Mouse (Mus musculus) 3T3-L1 (cell line): ENCODE measurements around the gene Cst8.
"Not testable (repeated sequence)": the region's sequence is repeated elsewhere in the genome, so short reads cannot be mapped to it uniquely, and the experiment has no call there.

Experiments used
- DNase-seq: peaks from one replicate; pipeline ENCODE4 v3.0.0-alpha.2; 2015; ENCODE audit warnings: low read depth, low spot score

Cst8 gene

GRCm38 (mm10) chr2:148798485-148798884 is at the start of gene Cst8:
Gene Cst8, plus strand, starts transcription at chr2:148798785.
- no peak for DNase-seq

- no peak for DNase-seq
Measured at GRCm38 (mm10) chr2:148750058-148750457, 48.5 kb upstream of the Cst8 start, which contains the start of gene Cstl1. Gene Cstl1, plus strand, starts transcription at chr2:148750358.

- DNase-seq = peak; percentile 98
Measured at GRCm38 (mm10) chr2:148751893-148752813, 46.4 kb upstream of the Cst8 start.

GRCm38 (mm10) chr2:148754310-148754846 is 44.2 kb upstream of the Cst8 start:
- DNase-seq = peak; percentile 14

- peak; percentile 20 for DNase-seq
Measured at GRCm38 (mm10) chr2:148763648-148764388, 34.8 kb upstream of the Cst8 start.

GRCm38 (mm10) chr2:148771397-148771796 is 27.2 kb upstream of the Cst8 start, which contains the start of gene Cst11:
Gene Cst11, minus strand, starts transcription at chr2:148771497.
- not testable (repeated sequence) for DNase-seq

GRCm38 (mm10) chr2:148781709-148782108 is 16.9 kb upstream of the Cst8 start, which contains the start of gene 8030411F24Rik:
Gene 8030411F24Rik, plus strand, starts transcription at chr2:148782009.
- DNase-seq = no peak

GRCm38 (mm10) chr2:148789142-148789541 is 9.4 kb upstream of the Cst8 start, which contains the start of gene Cst12:
Gene Cst12, plus strand, starts transcription at chr2:148789361.
- no peak for DNase-seq

- DNase-seq = peak; percentile 53
Measured at GRCm38 (mm10) chr2:148801491-148801921, 2.9 kb downstream of the Cst8 start.

- no peak for DNase-seq
Measured at GRCm38 (mm10) chr2:148806696-148807095, 8.1 kb downstream of the Cst8 start.

GRCm38 (mm10) chr2:148819909-148820308 is 21.3 kb downstream of the Cst8 start, which contains the start of gene Cst13:
Gene Cst13, plus strand, starts transcription at chr2:148820081.
- no peak for DNase-seq

- DNase-seq = no peak
Measured at GRCm38 (mm10) chr2:148825986-148826385, 27.4 kb downstream of the Cst8 start.

- no peak for DNase-seq
Measured at GRCm38 (mm10) chr2:148834912-148835311, 36.3 kb downstream of the Cst8 start, which contains the start of gene Cst9. Gene Cst9, plus strand, starts transcription at chr2:148835147.

- no peak for DNase-seq
Measured at GRCm38 (mm10) chr2:148838075-148838777, 39.6 kb downstream of the Cst8 start.

- no peak for DNase-seq
Measured at GRCm38 (mm10) chr2:148839224-148839623, 40.6 kb downstream of the Cst8 start.

GRCm38 (mm10) chr2:148851116-148851906 is 52.7 kb downstream of the Cst8 start:
- DNase-seq = peak; percentile 95
